Mouse (Mus musculus) embryonic facial prominence, embryonic 15.5 days (tissue): ENCODE measurements at regions not wholly inside any gene's neighbourhood (a gene's known extent, or its start where the extent isn't known, plus 50 kb on each side); places are given as distances from the start of the nearest gene placed in this dataset.

ENCODE experiments used
- ATAC-seq: fragments of 200-750 bp; cut with Nextera tagmentation; 2 replicates; pipeline ENCODE4 v1.8.0; 2017; ENCODE audit warnings: low read depth, moderate TSS enrichment; ENCODE audit not compliant: insufficient number of reproducible peaks, low FRiP score, low TSS enrichment
- H3K27ac ChIP-seq: fragments of 300-500 bp; sonication (generic); replicated peaks from 2 replicates; pipeline ENCODE4 v1.5.1; 2015; ENCODE audit warnings: mild to moderate bottlenecking, inconsistent platforms
- H3K27me3 ChIP-seq: fragments of 300-500 bp; sonication (generic); 2 replicates; pipeline ENCODE4 v1.6.1; 2015; ENCODE audit warnings: inconsistent platforms
- H3K36me3 ChIP-seq: fragments of 300-500 bp; sonication (generic); 2 replicates; pipeline ENCODE4 v1.6.1; 2015; ENCODE audit warnings: mild to moderate bottlenecking, inconsistent platforms
- H3K4me1 ChIP-seq: fragments of 300-500 bp; sonication (generic); 2 replicates; pipeline ENCODE4 v1.6.1; 2015; ENCODE audit warnings: inconsistent platforms
- H3K4me2 ChIP-seq: fragments of 300-500 bp; sonication (generic); replicated peaks from 2 replicates; pipeline ENCODE4 v1.6.1; 2015; ENCODE audit warnings: mild to moderate bottlenecking, inconsistent platforms
- H3K4me3 ChIP-seq: fragments of 300-500 bp; sonication (generic); replicated peaks from 2 replicates; pipeline ENCODE4 v1.5.1; 2015; ENCODE audit warnings: mild to moderate bottlenecking, inconsistent platforms
- H3K9ac ChIP-seq: fragments of 300-500 bp; sonication (generic); 2 replicates; pipeline ENCODE4 v1.6.1; 2015; ENCODE audit warnings: inconsistent platforms
- H3K9me3 ChIP-seq: fragments of 300-500 bp; sonication (generic); replicated peaks from 2 replicates; pipeline ENCODE4 v1.6.1; 2016; ENCODE audit warnings: inconsistent platforms
- WGBS: fragments of 180-500 bp; shearing (Covaris S2); methylation state at CpG from one replicate; pipeline ENCODE4 v1.1.7; 2015; 5-methylcytosine and 5-hydroxymethylcytosine counted together

DNA sequence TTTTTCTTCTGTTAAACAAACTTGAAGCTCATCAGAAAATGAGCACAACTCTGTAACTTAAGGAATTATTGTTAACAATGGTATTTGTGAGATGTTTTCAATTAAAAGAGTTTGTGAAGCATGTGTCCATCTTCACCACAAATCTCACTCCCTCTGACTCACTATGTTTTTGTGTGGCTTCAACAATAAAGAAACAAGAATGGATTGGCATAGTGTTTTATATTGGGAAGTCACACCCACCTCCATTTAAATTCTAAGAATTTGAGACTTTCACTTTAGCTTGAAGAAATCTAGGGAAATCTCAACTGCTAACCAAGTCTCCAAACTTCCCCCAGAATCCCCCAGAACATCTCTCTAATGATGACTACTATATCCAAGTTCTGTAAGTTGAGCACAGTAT is 243.6 kb upstream of the Tmem161b start:
- Histone ChIP-seq H3K4me2 (no peak overlapping the region), H3K27me3 (no peaks in the 10 kb centered on the region), H3K4me3 (no peak overlapping the region), H3K9me3 (no peaks in the 10 kb centered on the region), H3K36me3 (no peaks in the 10 kb centered on the region), H3K4me1 (no peaks in the 10 kb centered on the region), H3K27ac (no peak overlapping the region), H3K9ac (no peak overlapping the region)
- ATAC-seq = no peak

DNA sequence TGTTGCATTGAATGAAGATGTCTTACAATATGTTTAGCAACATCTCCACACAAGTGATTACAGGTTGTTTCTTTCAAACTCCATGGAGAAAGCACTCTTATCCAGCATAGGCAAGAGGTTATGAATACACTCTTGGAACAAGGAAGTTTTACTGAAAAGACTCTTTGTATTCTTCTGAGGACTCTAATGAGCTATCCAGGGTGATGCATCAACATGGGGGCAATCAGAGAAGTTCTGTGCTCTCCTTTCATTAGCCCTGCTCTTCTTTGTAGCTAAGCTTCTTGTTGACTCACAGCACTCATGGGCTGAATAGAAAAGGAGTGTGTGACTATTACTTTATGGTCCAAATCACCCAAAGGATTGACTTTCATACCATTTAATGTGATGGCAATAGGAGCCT is 242.6 kb upstream of the Tmem161b start:
- H3K36me3 ChIP-seq = no peaks in the 10 kb centered on the region
- H3K4me3 ChIP-seq = no peak overlapping the region
- no peak overlapping the region for H3K9ac ChIP-seq
- no peaks in the 10 kb centered on the region for H3K4me1 ChIP-seq
- H3K27me3 ChIP-seq = no peaks in the 10 kb centered on the region
- no peak overlapping the region for H3K4me2 ChIP-seq
- ATAC-seq = no peak
- no peak overlapping the region for H3K27ac ChIP-seq
- H3K9me3 ChIP-seq = no peaks in the 10 kb centered on the region

DNA sequence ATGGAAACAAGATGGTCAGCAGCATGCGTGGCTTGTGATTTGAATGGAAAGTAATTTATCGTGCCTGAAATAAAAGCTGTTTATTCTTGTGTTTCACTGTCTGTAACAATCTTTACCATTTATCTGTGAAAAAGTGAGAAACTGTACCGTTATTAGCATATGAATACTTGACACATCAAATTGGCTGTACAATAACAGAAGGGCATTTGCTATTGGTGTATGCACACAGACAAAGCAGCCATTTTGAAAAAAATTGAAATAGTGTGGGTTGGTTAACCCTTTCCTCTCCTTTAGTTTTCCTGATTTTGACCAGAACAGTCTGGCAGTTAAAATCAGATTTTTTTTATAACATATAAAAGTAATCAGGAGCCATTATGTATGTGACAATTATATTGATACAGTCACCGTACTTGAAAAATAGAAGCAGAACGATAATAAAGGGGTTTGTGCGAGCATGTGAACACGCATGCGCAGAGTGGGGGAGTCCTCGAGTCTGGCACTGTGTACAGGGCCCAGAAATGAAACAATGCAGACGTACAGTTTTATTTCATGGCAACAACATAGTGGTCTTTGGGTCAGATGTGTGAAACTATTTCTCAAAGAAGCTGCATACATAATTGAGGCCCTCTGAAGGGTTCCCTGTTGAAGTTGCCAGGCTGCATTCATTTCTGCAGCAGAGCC is 237.3 kb upstream of the Tmem161b start:
- no peak overlapping the region for H3K9ac ChIP-seq
- no peak for ATAC-seq
- H3K9me3 ChIP-seq = no peaks in the 10 kb centered on the region
- H3K4me1 ChIP-seq = no peaks in the 10 kb centered on the region
- H3K36me3 ChIP-seq = no peaks in the 10 kb centered on the region
- 78% methylated on average over 10 of the region's 10 CpGs for WGBS
- H3K4me3 ChIP-seq = no peak overlapping the region
- no peaks in the 10 kb centered on the region for H3K27me3 ChIP-seq
- H3K27ac ChIP-seq = no peak overlapping the region
- no peak overlapping the region for H3K4me2 ChIP-seq

DNA sequence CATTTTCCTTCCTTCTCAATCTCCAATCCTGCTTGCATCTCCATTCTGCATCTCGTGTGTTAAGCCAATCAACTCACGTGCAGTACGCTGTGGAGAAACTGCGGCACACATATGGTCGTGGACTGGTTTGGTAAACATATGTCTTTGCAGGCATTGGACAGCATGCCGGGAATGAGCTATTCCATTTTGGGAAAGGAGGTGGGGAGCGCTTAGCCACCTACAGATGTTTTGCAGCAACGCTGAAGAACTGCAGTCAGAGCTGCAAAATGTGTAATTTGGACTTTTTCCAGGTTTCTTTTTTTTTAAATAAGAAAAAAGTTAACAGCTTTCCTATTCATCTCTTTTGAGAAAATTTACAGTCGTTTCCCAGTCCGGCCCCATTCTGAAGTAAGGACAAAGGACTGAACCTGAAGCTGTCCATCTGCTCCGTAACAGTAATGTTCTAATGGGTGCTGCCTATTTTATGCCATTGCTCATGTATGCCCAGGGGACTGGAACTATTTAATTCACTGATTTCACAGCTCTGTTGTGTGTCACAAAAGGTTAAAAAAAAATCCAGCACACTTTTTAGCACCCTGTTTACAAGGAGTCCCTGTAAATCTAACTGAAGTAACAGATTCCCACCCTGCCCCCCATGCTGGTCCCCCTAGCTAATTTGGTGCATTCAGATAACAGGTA is 234.2 kb upstream of the Tmem161b start:
- Histone ChIP-seq H3K36me3 (no peaks in the 10 kb centered on the region), H3K27me3 (no peaks in the 10 kb centered on the region), H3K4me1 (no peaks in the 10 kb centered on the region), H3K9ac (no peak overlapping the region), H3K4me3 (0 out of 2 replicates have a peak overlapping the region, but pooled peaks have one; percentile 1), H3K4me2 (peak overlapping the region; percentile 27), H3K27ac (no peak overlapping the region), H3K9me3 (no peaks in the 10 kb centered on the region)
- WGBS = 38% methylated on average over 11 of the region's 11 CpGs
- ATAC-seq = no peak

DNA sequence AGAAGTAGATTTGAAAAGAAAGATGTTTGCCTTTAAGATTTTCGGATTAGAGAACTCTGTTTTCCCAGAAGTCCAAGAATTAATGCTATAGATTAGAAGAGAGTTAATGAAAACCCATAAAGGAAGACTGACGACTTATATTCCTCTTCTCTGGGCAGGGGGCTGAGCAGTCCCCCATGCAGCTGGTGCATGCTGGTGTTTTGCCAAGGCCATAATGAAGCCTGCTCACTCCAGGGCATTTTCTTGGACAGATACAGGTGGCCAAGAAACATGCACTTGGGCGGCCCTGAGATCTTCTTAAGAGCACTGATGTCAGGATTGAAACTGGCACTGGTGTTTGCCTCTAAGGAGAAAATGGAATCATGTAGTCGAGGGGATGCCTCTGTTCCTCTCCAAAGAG is 233.6 kb upstream of the Tmem161b start:
- Histone ChIP-seq H3K9me3 (no peaks in the 10 kb centered on the region), H3K4me3 (no peak overlapping the region), H3K27me3 (no peaks in the 10 kb centered on the region), H3K36me3 (no peaks in the 10 kb centered on the region), H3K4me2 (no peak overlapping the region), H3K27ac (no peak overlapping the region), H3K9ac (no peak overlapping the region), H3K4me1 (no peaks in the 10 kb centered on the region)
- no peak for ATAC-seq
- WGBS = 69% methylated on average over 4 of the region's 4 CpGs

DNA sequence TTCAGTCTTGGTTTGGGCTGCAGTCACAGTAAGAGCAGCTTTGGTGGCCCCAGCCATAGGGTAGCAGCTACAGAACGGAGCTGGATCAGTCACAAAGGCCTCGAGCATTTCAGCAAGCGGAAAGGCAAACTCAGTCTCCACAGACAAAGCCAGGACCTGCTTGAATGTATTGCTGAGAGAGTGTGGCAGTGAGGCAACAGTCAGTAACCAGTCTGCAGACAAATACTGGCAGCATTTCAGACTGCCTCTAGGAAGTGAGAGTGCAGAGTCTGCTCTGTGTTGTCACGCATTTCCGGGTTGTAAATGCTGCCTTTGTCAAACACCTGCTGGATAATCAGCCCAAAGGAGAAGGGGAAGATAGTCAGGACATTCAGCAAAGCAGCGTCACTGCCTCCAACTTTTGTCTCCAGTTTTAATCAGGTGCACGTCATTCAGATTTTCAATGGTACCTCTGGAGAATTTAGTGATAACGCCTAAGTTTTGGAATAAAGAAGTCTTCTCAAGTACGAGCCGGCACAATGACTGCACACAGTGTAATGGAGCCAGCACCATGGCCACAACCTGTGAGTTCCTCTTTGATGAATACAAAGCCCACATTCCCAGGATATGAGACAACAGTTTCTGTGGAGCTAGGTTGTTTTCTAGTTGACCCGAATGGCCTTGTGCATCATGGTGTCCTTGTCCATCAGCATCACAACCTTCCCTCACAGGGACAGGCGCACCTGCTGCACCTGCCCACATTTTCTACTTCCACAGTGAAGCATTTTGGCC is 224.3 kb upstream of the Tmem161b start:
- Histone ChIP-seq H3K9ac (no peak overlapping the region), H3K9me3 (no peaks in the 10 kb centered on the region), H3K4me1 (no peaks in the 10 kb centered on the region), H3K27me3 (no peaks in the 10 kb centered on the region), H3K36me3 (no peaks in the 10 kb centered on the region), H3K4me3 (no peak overlapping the region), H3K27ac (no peak overlapping the region), H3K4me2 (no peak overlapping the region)
- 58% methylated on average over 12 of the region's 12 CpGs for WGBS
- no peak for ATAC-seq

DNA sequence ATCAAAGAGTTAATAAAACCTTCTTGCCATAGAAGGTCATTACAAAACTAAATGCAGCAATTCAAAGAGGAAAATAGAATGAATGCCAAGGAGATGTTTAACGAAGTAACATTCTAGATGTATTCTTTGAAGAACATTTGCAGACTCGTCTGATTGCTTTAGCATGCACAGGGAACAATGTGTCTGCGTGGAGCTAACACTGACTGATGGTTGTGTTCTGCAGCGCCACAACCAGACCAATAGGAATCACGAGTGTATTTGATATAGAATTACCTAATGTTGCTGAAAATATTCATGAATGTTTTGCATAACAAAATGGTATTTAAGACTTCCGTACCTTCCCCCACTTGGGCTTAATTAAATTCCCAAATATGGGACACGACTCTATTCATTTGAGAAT is 200.3 kb upstream of the Tmem161b start:
- Histone ChIP-seq H3K4me2 (no peak overlapping the region), H3K36me3 (no peaks in the 10 kb centered on the region), H3K27me3 (no peaks in the 10 kb centered on the region), H3K9me3 (no peaks in the 10 kb centered on the region), H3K4me1 (no peaks in the 10 kb centered on the region), H3K9ac (no peak overlapping the region), H3K4me3 (no peak overlapping the region), H3K27ac (no peak overlapping the region)
- no peak for ATAC-seq
- WGBS = 68% methylated on average over 7 of the region's 7 CpGs

DNA sequence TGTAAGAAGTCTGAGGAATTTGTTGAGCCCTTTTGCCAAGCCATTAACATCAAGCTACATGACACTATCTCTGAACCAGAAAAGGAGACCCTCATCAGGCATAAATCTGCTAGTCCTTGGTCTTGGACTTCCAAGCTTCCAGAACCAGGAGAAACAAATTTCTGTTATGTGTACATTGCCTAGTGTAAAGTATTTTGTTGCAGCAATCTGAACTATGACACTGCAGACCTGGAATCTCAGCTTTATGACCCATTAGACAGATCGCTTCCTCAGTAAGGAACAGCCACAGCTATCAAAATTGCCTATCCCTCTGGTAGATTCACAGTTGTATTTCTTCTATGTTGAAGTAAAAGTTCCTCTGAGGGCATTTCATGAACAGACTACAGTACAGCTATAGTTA is 199.1 kb upstream of the Tmem161b start:
- no peak overlapping the region for H3K9ac ChIP-seq
- 86% methylated on average over 1 of the region's 1 CpGs for WGBS
- no peak overlapping the region for H3K4me2 ChIP-seq
- no peak overlapping the region for H3K4me3 ChIP-seq
- H3K36me3 ChIP-seq = no peaks in the 10 kb centered on the region
- no peak overlapping the region for H3K27ac ChIP-seq
- H3K4me1 ChIP-seq = no peaks in the 10 kb centered on the region
- H3K27me3 ChIP-seq = no peaks in the 10 kb centered on the region
- H3K9me3 ChIP-seq = no peaks in the 10 kb centered on the region
- no peak for ATAC-seq

DNA sequence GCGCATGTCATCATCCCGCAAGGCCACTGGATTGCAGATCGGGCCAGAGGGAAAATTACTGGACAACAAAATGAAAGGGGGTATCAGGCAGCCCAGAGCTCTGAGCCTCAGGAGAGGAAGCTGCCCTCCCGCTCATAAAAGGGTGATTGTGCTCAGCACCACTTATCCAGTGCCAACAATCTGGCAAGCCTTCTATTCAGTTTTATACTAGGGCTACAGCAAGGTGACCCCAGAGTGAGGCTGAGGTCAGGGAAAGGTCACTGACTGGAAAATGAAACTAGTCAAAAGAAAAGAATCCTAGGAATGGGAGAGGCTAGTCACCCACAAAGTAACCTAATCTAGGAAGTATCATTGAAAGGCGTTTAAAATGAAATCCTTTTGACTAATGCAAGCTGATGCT is 198.5 kb upstream of the Tmem161b start:
- Histone ChIP-seq H3K9ac (no peak overlapping the region), H3K4me1 (no peaks in the 10 kb centered on the region), H3K27ac (no peak overlapping the region), H3K4me2 (no peak overlapping the region), H3K27me3 (no peaks in the 10 kb centered on the region), H3K36me3 (no peaks in the 10 kb centered on the region), H3K9me3 (no peaks in the 10 kb centered on the region), H3K4me3 (no peak overlapping the region)
- whole genome bisulfite sequencing = 41% methylated on average over 5 of the region's 5 CpGs
- ATAC-seq = no peak

DNA sequence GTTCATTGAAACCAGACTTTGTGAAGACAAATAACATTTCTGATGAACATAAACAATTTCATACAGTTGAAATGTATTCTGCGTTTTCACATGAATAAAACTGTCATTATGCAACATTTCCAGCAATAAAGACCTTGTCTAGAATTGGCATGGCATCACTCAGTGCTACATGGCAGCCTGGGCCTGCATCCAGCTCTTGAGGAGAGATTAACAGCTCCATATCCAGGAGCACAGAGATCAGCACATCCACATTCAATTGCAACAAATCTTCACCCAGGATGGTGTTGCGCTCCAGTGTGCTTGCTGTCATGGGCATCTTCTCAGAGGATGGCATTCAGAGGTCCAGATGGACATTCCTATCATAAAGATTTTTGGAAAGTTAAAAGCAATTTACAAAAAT is 196.7 kb upstream of the Tmem161b start:
- Histone ChIP-seq H3K27me3 (no peaks in the 10 kb centered on the region), H3K9ac (no peak overlapping the region), H3K4me2 (no peak overlapping the region), H3K4me3 (no peak overlapping the region), H3K27ac (no peak overlapping the region), H3K4me1 (no peaks in the 10 kb centered on the region), H3K9me3 (no peaks in the 10 kb centered on the region), H3K36me3 (no peaks in the 10 kb centered on the region)
- 71% methylated on average over 2 of the region's 2 CpGs for WGBS
- ATAC-seq = no peak

DNA sequence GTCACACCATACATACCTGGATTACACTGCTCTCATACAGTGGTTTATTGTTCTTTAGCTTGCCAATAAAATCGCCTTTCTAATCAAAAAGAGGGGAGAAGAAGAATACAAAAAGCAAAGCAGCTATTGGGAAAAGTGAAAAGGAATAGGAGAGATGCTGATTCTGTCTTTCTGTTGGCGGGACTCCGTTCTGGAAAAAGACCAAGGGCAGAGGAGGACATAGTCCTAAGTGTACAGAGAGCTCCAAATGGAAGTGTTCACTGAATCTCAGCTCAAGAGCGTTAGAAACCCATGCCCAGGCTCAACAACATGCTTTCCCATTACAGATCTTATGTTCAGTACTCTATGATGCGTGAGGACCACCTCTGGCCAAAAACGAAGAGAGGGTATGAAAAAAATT is 174.4 kb upstream of the Tmem161b start:
- no peak for ATAC-seq
- H3K9me3 ChIP-seq = no peaks in the 10 kb centered on the region
- WGBS = 83% methylated on average over 6 of the region's 6 CpGs
- no peaks in the 10 kb centered on the region for H3K36me3 ChIP-seq
- H3K4me2 ChIP-seq = no peak overlapping the region
- H3K4me3 ChIP-seq = no peak overlapping the region
- no peaks in the 10 kb centered on the region for H3K4me1 ChIP-seq
- no peak overlapping the region for H3K9ac ChIP-seq
- no peaks in the 10 kb centered on the region for H3K27me3 ChIP-seq
- no peak overlapping the region for H3K27ac ChIP-seq
